Mouse (Mus musculus) kidney, adult 2 months (tissue): ENCODE measurements at regions not wholly inside any gene's neighbourhood (a gene's known extent, or its start where the extent isn't known, plus 50 kb on each side); places are given as distances from the start of the nearest gene placed in this dataset.

Experiments used
- CTCF ChIP-seq: fragments of 200-500 bp; conservative IDR thresholded peaks from 2 replicates; pipeline ENCODE4 v1.5.1; 2011; ENCODE audit warnings: low read depth, mild to moderate bottlenecking, control low read depth, low read length, moderate library complexity, mixed read lengths; ENCODE audit not compliant: insufficient read depth, insufficient read length
- POLR2A ChIP-seq: fragments of 200-500 bp; IDR thresholded peaks from one replicate; pipeline ENCODE4 v1.6.1; 2011; ENCODE audit warnings: low read depth, low read length, control low read depth

GRCm38 (mm10) chr6:100135177-100135576 lies 152.1 kb downstream of the Rybp start:
- TF ChIP-seq CTCF = no peak
- TF ChIP-seq POLR2A = no peak
